Mouse (Mus musculus): ENCODE results near the gene Gpa33. TPM values are rescaled to one million over a fixed set of nuclear protein-coding genes. Genes with fewer than 3 reads are reported as not detected.

The Gpa33 gene
- polyA plus RNA-seq, 1 experiment from 2014 or later = 0.40 TPM

DNA sequence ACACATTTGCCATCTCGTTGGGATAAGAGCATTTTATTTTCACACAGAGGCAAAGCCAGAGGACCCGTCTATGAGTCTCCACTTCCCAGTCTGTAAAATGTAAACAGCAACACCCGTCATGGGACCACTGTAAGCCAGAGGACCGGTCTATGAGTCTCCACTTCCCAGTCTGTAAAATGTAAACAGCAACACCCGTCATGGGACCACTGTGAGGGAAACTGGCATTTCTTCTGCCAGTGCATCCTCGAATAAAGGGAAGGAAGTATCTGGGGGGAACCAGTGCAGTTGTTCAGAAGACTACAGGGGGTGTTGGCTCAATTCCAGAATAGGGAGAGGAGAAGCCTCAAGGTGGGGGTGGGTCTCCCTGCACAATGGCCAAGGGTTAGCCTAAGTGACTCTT, 24.6 kb upstream of the Gpa33 start:
- no peaks in the 10 kb centered on the region for H3K4me1 ChIP-seq (ENCODE audit: control insufficient read depth, low read depth, low read length)
- WGBS (ENCODE audit: insufficient replicate concordance) = 33% methylated on average over 6 of the region's 6 CpGs
- no peak overlapping the region for H3K27ac ChIP-seq (ENCODE audit: low read length)
- H3K4me2 ChIP-seq (ENCODE audit: low read depth, low read length) = no peak overlapping the region
- H3K9ac ChIP-seq (ENCODE audit: low read depth, low read length) = no peak overlapping the region
- no peak for ATAC-seq (ENCODE audit: low read depth)
- no peaks in the 10 kb centered on the region for H3K9me3 ChIP-seq (replicated peaks; ENCODE audit: control insufficient read depth, low read length)
- no peaks in the 10 kb centered on the region for H3K36me3 ChIP-seq (ENCODE audit: control insufficient read depth, insufficient read depth)
- H3K27me3 ChIP-seq (ENCODE audit: control insufficient read depth, insufficient read depth, low read depth, low read length) = no peaks in the 10 kb centered on the region
- no peak overlapping the region for H3K4me3 ChIP-seq (ENCODE audit: low read depth, low read length)

- 53% methylated on average over 3 of the region's 3 CpGs for WGBS (ENCODE audit: insufficient replicate concordance)
- Histone ChIP-seq H3K9ac (ENCODE audit: low read depth, low read length) (no peak overlapping the region), H3K36me3 (ENCODE audit: control insufficient read depth, insufficient read depth) (no peaks in the 10 kb centered on the region), H3K27me3 (ENCODE audit: control insufficient read depth, insufficient read depth, low read depth, low read length) (no peaks in the 10 kb centered on the region), H3K4me1 (ENCODE audit: control insufficient read depth, low read depth, low read length) (no peaks in the 10 kb centered on the region), H3K4me2 (ENCODE audit: low read depth, low read length) (no peak overlapping the region), H3K9me3 (replicated peaks; ENCODE audit: control insufficient read depth, low read length) (no peaks in the 10 kb centered on the region), H3K27ac (ENCODE audit: low read length) (no peak overlapping the region), H3K4me3 (ENCODE audit: low read depth, low read length) (no peak overlapping the region)
- ATAC-seq (ENCODE audit: low read depth) = no peak
Observed at GRCm38 (mm10) chr1:166114986-166115385, 15.1 kb upstream of the Gpa33 start.

GRCm38 (mm10) chr1:166115719-166116118, 14.3 kb upstream of the Gpa33 start:
- H3K9ac ChIP-seq (ENCODE audit: low read depth, low read length) = no peak overlapping the region
- no peak overlapping the region for H3K4me3 ChIP-seq (ENCODE audit: low read depth, low read length)
- no peaks in the 10 kb centered on the region for H3K9me3 ChIP-seq (replicated peaks; ENCODE audit: control insufficient read depth, low read length)
- no peaks in the 10 kb centered on the region for H3K27me3 ChIP-seq (ENCODE audit: control insufficient read depth, insufficient read depth, low read depth, low read length)
- no peak overlapping the region for H3K4me2 ChIP-seq (ENCODE audit: low read depth, low read length)
- no peaks in the 10 kb centered on the region for H3K4me1 ChIP-seq (ENCODE audit: control insufficient read depth, low read depth, low read length)
- H3K36me3 ChIP-seq (ENCODE audit: control insufficient read depth, insufficient read depth) = no peaks in the 10 kb centered on the region
- 49% methylated on average over 4 of the region's 4 CpGs for whole genome bisulfite sequencing (ENCODE audit: insufficient replicate concordance)
- no peak overlapping the region for H3K27ac ChIP-seq (ENCODE audit: low read length)
- ATAC-seq (ENCODE audit: low read depth) = no peak

GRCm38 (mm10) chr1:166117866-166118639, 12.0 kb upstream of the Gpa33 start:
- H3K4me2 ChIP-seq (ENCODE audit: low read depth, low read length) = no peak overlapping the region
- no peaks in the 10 kb centered on the region for H3K9me3 ChIP-seq (replicated peaks; ENCODE audit: control insufficient read depth, low read length)
- H3K9ac ChIP-seq (ENCODE audit: low read depth, low read length) = no peak overlapping the region
- H3K27me3 ChIP-seq (ENCODE audit: control insufficient read depth, insufficient read depth, low read depth, low read length) = no peaks in the 10 kb centered on the region
- ATAC-seq (ENCODE audit: low read depth) = no peak
- no peaks in the 10 kb centered on the region for H3K4me1 ChIP-seq (ENCODE audit: control insufficient read depth, low read depth, low read length)
- no peak overlapping the region for H3K4me3 ChIP-seq (ENCODE audit: low read depth, low read length)
- 71% methylated on average over 13 of the region's 13 CpGs for WGBS (ENCODE audit: insufficient replicate concordance)
- no peak overlapping the region for H3K27ac ChIP-seq (ENCODE audit: low read length)
- no peaks in the 10 kb centered on the region for H3K36me3 ChIP-seq (ENCODE audit: control insufficient read depth, insufficient read depth)

GRCm38 (mm10) chr1:166122114-166122513, 7.9 kb upstream of the Gpa33 start:
- WGBS (ENCODE audit: insufficient replicate concordance) = 67% methylated on average over 7 of the region's 7 CpGs
- no peak for ATAC-seq (ENCODE audit: low read depth)

DNA sequence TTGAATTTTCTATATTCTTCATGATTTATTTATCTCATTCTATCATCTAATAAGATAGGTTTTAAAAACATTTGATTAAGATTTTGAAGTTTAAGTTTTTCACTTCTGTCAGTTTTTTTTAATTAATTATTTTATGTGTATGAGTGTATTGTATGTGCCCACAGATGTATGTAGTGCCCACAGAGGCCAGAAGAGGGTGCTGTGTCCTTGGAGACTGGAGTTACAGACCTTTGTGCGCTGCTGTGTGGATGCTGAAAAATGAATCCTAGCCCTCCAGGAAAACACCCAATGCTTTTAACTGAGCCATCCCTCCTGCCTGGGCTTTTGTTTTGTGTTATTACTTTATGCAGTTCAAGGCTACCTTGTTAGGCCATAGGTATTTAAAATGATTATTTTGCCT, 7.0 kb upstream of the Gpa33 start:
- no peak overlapping the region for H3K4me2 ChIP-seq (ENCODE audit: low read depth, low read length)
- H3K36me3 ChIP-seq (ENCODE audit: control insufficient read depth, insufficient read depth) = no peaks in the 10 kb centered on the region
- no peak for ATAC-seq (ENCODE audit: low read depth)
- 88% methylated on average over 1 of the region's 1 CpGs for WGBS (ENCODE audit: insufficient replicate concordance)
- H3K27ac ChIP-seq (ENCODE audit: low read length) = no peak overlapping the region
- H3K27me3 ChIP-seq (ENCODE audit: control insufficient read depth, insufficient read depth, low read depth, low read length) = no peaks in the 10 kb centered on the region
- H3K4me3 ChIP-seq (ENCODE audit: low read depth, low read length) = no peak overlapping the region
- no peak overlapping the region for H3K9ac ChIP-seq (ENCODE audit: low read depth, low read length)
- no peaks in the 10 kb centered on the region for H3K9me3 ChIP-seq (replicated peaks; ENCODE audit: control insufficient read depth, low read length)
- no peaks in the 10 kb centered on the region for H3K4me1 ChIP-seq (ENCODE audit: control insufficient read depth, low read depth, low read length)

More at GRCm38 (mm10) chr1:166122114-166122513, 7.9 kb upstream of the Gpa33 start:
- H3K36me3 ChIP-seq (ENCODE audit: control insufficient read depth, insufficient read depth) = no peaks in the 10 kb centered on the region
- no peak overlapping the region for H3K27ac ChIP-seq (ENCODE audit: low read length)
- H3K9ac ChIP-seq (ENCODE audit: low read depth, low read length) = no peak overlapping the region
- no peaks in the 10 kb centered on the region for H3K9me3 ChIP-seq (replicated peaks; ENCODE audit: control insufficient read depth, low read length)
- H3K4me3 ChIP-seq (ENCODE audit: low read depth, low read length) = no peak overlapping the region
- no peaks in the 10 kb centered on the region for H3K27me3 ChIP-seq (ENCODE audit: control insufficient read depth, insufficient read depth, low read depth, low read length)
- no peaks in the 10 kb centered on the region for H3K4me1 ChIP-seq (ENCODE audit: control insufficient read depth, low read depth, low read length)
- no peak overlapping the region for H3K4me2 ChIP-seq (ENCODE audit: low read depth, low read length)

DNA sequence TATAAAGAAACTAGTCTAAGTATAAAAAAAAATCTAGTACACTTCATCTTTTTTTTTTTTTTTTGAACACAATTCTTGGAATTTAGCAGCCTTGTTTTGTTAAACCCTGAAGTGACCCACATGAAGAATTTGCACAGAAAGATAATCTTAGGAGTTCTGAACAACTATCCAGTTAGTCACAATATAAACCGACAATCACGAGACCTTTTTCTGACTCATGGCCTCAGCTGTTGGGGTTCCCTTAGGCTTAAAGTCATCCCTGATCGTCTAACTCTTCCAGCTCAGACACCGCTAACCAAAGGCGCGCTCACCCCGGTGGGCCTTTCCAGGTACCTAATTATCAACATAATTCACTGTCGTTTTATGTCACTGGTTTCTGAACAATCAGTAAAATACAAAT, 6.3 kb upstream of the Gpa33 start:
- Histone ChIP-seq H3K4me2 (ENCODE audit: low read depth, low read length) (no peak overlapping the region), H3K36me3 (ENCODE audit: control insufficient read depth, insufficient read depth) (no peaks in the 10 kb centered on the region), H3K4me3 (ENCODE audit: low read depth, low read length) (no peak overlapping the region), H3K27ac (ENCODE audit: low read length) (no peak overlapping the region), H3K27me3 (ENCODE audit: control insufficient read depth, insufficient read depth, low read depth, low read length) (no peaks in the 10 kb centered on the region), H3K9me3 (replicated peaks; ENCODE audit: control insufficient read depth, low read length) (no peaks in the 10 kb centered on the region), H3K9ac (ENCODE audit: low read depth, low read length) (no peak overlapping the region), H3K4me1 (ENCODE audit: control insufficient read depth, low read depth, low read length) (no peaks in the 10 kb centered on the region)
- 86% methylated on average over 8 of the region's 8 CpGs for WGBS (ENCODE audit: insufficient replicate concordance)
- no peak for ATAC-seq (ENCODE audit: low read depth)

- no peak overlapping the region for H3K9ac ChIP-seq (ENCODE audit: low read depth, low read length)
- peak; percentile 77 for ATAC-seq (ENCODE audit: low read depth)
- no peaks in the 10 kb centered on the region for H3K27me3 ChIP-seq (ENCODE audit: control insufficient read depth, insufficient read depth, low read depth, low read length)
- no peak overlapping the region for H3K27ac ChIP-seq (ENCODE audit: low read length)
- 31% methylated on average over 8 of the region's 8 CpGs for WGBS (ENCODE audit: insufficient replicate concordance)
- H3K9me3 ChIP-seq (replicated peaks; ENCODE audit: control insufficient read depth, low read length) = no peaks in the 10 kb centered on the region
- H3K4me2 ChIP-seq (ENCODE audit: low read depth, low read length) = no peak overlapping the region
- no peak overlapping the region for H3K4me3 ChIP-seq (ENCODE audit: low read depth, low read length)
- no peaks in the 10 kb centered on the region for H3K4me1 ChIP-seq (ENCODE audit: control insufficient read depth, low read depth, low read length)
- no peaks in the 10 kb centered on the region for H3K36me3 ChIP-seq (ENCODE audit: control insufficient read depth, insufficient read depth)
Observed at GRCm38 (mm10) chr1:166124932-166125593, 5.0 kb upstream of the Gpa33 start.

DNA sequence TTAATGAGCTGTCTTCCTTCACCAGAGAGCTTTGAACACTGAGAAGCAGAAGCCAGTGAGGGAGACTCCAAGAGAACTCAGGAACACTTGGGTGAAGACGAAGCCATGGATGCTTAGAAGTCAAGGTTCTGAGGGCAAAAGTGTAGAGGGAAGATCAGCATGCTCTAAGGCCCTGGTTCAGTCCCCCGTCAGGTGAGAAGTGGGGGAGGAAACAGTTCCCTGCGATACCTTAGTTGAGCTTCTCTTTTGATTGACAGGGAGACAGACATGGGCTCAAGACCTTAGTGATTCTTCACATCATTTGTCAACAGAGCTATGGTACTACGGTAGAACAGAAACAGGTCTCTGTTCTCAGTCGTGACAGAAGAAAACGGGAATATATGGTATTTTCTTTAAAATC, 3.7 kb upstream of the Gpa33 start:
- Histone ChIP-seq H3K27me3 (ENCODE audit: control insufficient read depth, insufficient read depth, low read depth, low read length) (no peaks in the 10 kb centered on the region), H3K4me2 (ENCODE audit: low read depth, low read length) (no peak overlapping the region), H3K36me3 (ENCODE audit: control insufficient read depth, insufficient read depth) (no peaks in the 10 kb centered on the region), H3K4me1 (ENCODE audit: control insufficient read depth, low read depth, low read length) (no peaks in the 10 kb centered on the region), H3K27ac (ENCODE audit: low read length) (no peak overlapping the region), H3K9ac (ENCODE audit: low read depth, low read length) (no peak overlapping the region), H3K4me3 (ENCODE audit: low read depth, low read length) (no peak overlapping the region), H3K9me3 (replicated peaks; ENCODE audit: control insufficient read depth, low read length) (no peaks in the 10 kb centered on the region)
- no peak for ATAC-seq (ENCODE audit: low read depth)
- 83% methylated on average over 6 of the region's 6 CpGs for WGBS (ENCODE audit: insufficient replicate concordance)

Measured in liver, embryonic 16.5 days (tissue).